Mouse (Mus musculus) cerebellum, adult 2 months (tissue): ENCODE results near the gene Coil.

Experiments
- CTCF ChIP-seq: fragments of 200-500 bp; IDR thresholded peaks from 2 replicates; pipeline ENCODE4 v1.5.1; 2011; ENCODE audit warnings: low read depth, mild to moderate bottlenecking, control low read depth, low read length, moderate library complexity, borderline replicate concordance; ENCODE audit not compliant: insufficient read depth
- POLR2A ChIP-seq: fragments of 200-500 bp; IDR thresholded peaks from 2 replicates; pipeline ENCODE4 v1.6.1; 2011; ENCODE audit warnings: low read length, control low read depth, borderline replicate concordance; ENCODE audit not compliant: insufficient read depth

GRCm38 (mm10) chr11:88951576-88951975, 18.5 kb upstream of the Coil start:
- TF ChIP-seq CTCF (no peak), POLR2A (no peak)
